Mouse (Mus musculus) heart, adult 2 months (tissue): ENCODE results near the gene Palm2. TPM values are rescaled to one million over a fixed set of nuclear protein-coding genes. Genes with fewer than 3 reads are reported as not detected.

Experiments used
- DNase-seq, 2 experiments: peaks; one replicate each; pipeline ENCODE4 v3.0.0; 2021
- H3K27ac ChIP-seq: fragments of 200-600 bp; 2 replicates; pipeline ENCODE4 v1.8.1; 2022
- H3K27me3 ChIP-seq: fragments of 200-500 bp; 2 replicates; pipeline ENCODE4 v1.6.1; 2012; ENCODE audit warnings: mild to moderate bottlenecking, low read length, inconsistent platforms, mixed read lengths; ENCODE audit not compliant: control insufficient read depth, insufficient read depth
- H3K36me3 ChIP-seq: fragments of 200-500 bp; 2 replicates; pipeline ENCODE4 v1.6.1; 2012; ENCODE audit warnings: low read length, inconsistent platforms; ENCODE audit not compliant: control insufficient read depth, insufficient read depth
- H3K4me1 ChIP-seq: fragments of 200-500 bp; 2 replicates; pipeline ENCODE4 v1.6.1; 2011; ENCODE audit warnings: low read length; ENCODE audit not compliant: control insufficient read depth, insufficient read depth
- H3K4me3 ChIP-seq: fragments of 200-600 bp; 2 replicates; pipeline ENCODE4 v1.8.1; 2022
- H3K79me2 ChIP-seq: fragments of 200-500 bp; replicated peaks from 2 replicates; pipeline ENCODE4 v1.6.1; 2012; ENCODE audit warnings: mild to moderate bottlenecking, inconsistent platforms, low read length, moderate library complexity, mixed read lengths; ENCODE audit not compliant: control insufficient read depth, insufficient read depth
- H3K9ac ChIP-seq: fragments of 200-500 bp; 2 replicates; pipeline ENCODE4 v1.6.1; 2012; ENCODE audit warnings: low read depth, mild to moderate bottlenecking, control low read depth, inconsistent platforms, low read length, mixed read lengths
- CTCF ChIP-seq: fragments of 200-600 bp; IDR thresholded peaks from 2 replicates; pipeline ENCODE4 v1.8.1; 2022; ENCODE audit warnings: antibody characterized with exemption, mild to moderate bottlenecking, moderate library complexity
- EP300 ChIP-seq: fragments of 200-500 bp; IDR thresholded peaks from 2 replicates; pipeline ENCODE4 v1.6.1; 2011; ENCODE audit warnings: low read depth, low read length, control low read depth; ENCODE audit not compliant: insufficient read depth
- POLR2A ChIP-seq: fragments of 200-500 bp; IDR thresholded peaks from 2 replicates; pipeline ENCODE4 v1.6.1; 2011; ENCODE audit warnings: mild to moderate bottlenecking, low read depth, low read length, control low read depth; ENCODE audit not compliant: insufficient read depth
- WGBS: fragments of 180-500 bp; shearing (Covaris S2); methylation state at CpG from one replicate; pipeline ENCODE4 v1.1.7; 2018; 5-methylcytosine and 5-hydroxymethylcytosine counted together
- intact Hi-C: fragments of 180-260 bp; cut with DNase I; formaldehyde crosslinking; loops from one replicate; pipeline ENCODE4 v1.15.1; 2025
- polyA plus RNA-seq: library from polyadenylated mRNA; depleted of rRNA; stranded (reverse); fragments of >200 nt; gene quantifications from 2 replicates; pipeline ENCODE4 v1.2.3, GENCODE M21; 2012
- total RNA-seq, 2 experiments: library from RNA; stranded (reverse); gene quantifications; 2 replicates each; pipeline ENCODE4 v1.2.3; 2021

Palm2 gene
- total and polyA plus RNA-seq, 3 experiments, result 0.33 to 13.2 (median 9.9) TPM

GRCm38 (mm10) chr4:57575686-57576085, 141.6 kb downstream of the Palm2 start:
- 67% methylated on average over 5 of the region's 5 CpGs for WGBS

DNA sequence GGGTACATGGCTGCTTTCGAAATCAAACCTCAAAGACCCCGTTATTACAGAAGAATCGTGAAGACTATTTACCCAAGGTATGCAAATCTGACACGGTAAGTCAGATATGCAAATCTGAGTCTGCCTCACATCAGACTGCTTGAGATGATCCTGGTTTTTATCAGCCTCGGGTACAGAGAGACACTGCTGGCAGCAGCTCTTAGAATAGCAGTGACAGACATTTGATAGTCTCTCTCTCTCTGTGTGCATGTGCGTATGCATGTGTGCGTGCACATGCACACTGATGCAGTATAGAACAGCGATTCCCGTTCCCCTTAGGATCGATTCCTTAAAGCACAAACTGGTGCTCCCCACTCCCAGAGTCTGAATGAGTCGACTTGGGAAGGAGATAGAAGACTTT, 142.0 kb downstream of the Palm2 start:
- no peak for DNase-seq
- Histone ChIP-seq H3K27me3 (no peaks in the 10 kb centered on the region), H3K4me1 (peaks cover 16% of the 10 kb centered on the region), H3K9ac (no peak overlapping the region), H3K36me3 (peaks cover 4% of the 10 kb centered on the region), H3K4me3 (no peak overlapping the region), H3K79me2 (peaks cover 5% of the 10 kb centered on the region), H3K27ac (no peak overlapping the region; the same call in 1 of the 2 replicates)
- intact Hi-C loops, result no loop called here
- TF ChIP-seq POLR2A (no peak), EP300 (no peak), CTCF (no peak)
- 49% methylated on average over 11 of the region's 11 CpGs for WGBS

More at GRCm38 (mm10) chr4:57575686-57576085, 141.6 kb downstream of the Palm2 start:
- DNase-seq, result no peak
- H3K27me3 ChIP-seq, result no peaks in the 10 kb centered on the region
- peaks cover 4% of the 10 kb centered on the region for H3K36me3 ChIP-seq
- H3K9ac ChIP-seq, result no peak overlapping the region
- TF ChIP-seq POLR2A (no peak), CTCF (no peak), EP300 (no peak)
- H3K4me3 ChIP-seq, result no peak overlapping the region
- H3K79me2 ChIP-seq, result peaks cover 5% of the 10 kb centered on the region
- peaks cover 17% of the 10 kb centered on the region for H3K4me1 ChIP-seq
- H3K27ac ChIP-seq, result no peak overlapping the region; the same call in 1 of the 2 replicates
- intact Hi-C loops, result no loop called here

DNA sequence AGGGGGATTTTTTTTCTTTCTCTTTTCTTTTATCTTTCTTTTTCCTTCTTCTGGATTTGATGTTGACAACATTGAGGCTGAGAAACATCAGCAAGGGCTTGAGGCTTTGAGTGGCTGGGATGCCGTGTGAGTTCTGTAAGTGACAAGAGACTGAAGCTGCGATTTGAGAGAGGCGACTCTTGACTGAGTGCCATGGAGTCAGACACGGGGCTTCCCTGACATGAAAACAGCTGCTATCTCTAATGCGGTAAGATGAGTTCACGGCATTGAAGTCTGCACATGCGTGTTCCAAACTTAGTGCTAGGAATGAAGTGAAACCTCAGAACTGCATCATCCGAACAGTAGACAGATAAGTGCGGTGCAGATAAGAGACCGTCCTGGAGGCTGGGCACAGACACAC, 145.6 kb downstream of the Palm2 start:
- no peak for DNase-seq
- Histone ChIP-seq H3K27me3 (no peaks in the 10 kb centered on the region), H3K27ac (no peak overlapping the region), H3K9ac (no peak overlapping the region), H3K79me2 (peaks cover 2% of the 10 kb centered on the region), H3K4me3 (no peak overlapping the region), H3K4me1 (peaks cover 6% of the 10 kb centered on the region), H3K36me3 (no peaks in the 10 kb centered on the region; the same call in 1 of the 2 replicates)
- TF ChIP-seq CTCF (no peak), EP300 (no peak), POLR2A (no peak)
- 41% methylated on average over 10 of the region's 10 CpGs for WGBS
- intact Hi-C loops, result no loop called here

DNA sequence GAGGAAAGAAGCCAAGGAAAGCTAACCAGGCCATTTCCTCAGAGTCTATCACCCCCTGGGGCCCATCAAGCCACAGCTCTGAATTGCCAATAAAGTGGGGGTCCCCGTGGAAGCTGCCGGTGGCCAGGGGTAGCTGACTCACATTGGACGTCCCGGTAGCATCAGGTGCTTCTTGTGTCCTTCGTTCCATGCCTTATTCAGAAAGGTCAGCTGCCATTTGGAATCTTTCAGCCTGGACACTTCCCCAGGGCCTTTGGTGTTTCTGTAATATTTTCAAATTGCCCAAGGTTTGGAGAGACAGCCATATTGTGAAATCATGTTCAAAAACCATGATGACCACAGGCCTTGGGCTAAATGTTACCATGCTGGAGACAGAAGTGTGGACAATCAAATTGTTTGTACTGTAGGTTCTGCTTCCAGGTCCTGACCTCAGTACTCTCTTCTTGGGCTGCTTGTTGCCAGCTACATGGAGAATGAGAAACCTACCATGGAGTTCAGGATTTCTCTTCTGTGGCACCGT, 151.3 kb downstream of the Palm2 start:
- no peaks in the 10 kb centered on the region for H3K27me3 ChIP-seq
- WGBS, result 64% methylated on average over 6 of the region's 6 CpGs
- H3K9ac ChIP-seq, result no peak overlapping the region
- H3K79me2 ChIP-seq, result 0 out of 2 replicates have a peak, but pooled peaks cover 1% of the 10 kb centered on the region
- peak overlapping the region; percentile 22 for H3K27ac ChIP-seq
- intact Hi-C loops, result no loop called here
- no peak overlapping the region for H3K4me3 ChIP-seq
- peaks cover 18% of the 10 kb centered on the region for H3K4me1 ChIP-seq
- H3K36me3 ChIP-seq, result peaks cover 8% of the 10 kb centered on the region
- TF ChIP-seq POLR2A (no peak), EP300 (no peak), CTCF (no peak)
- no peak for DNase-seq

GRCm38 (mm10) chr4:57586933-57587658, 153.0 kb downstream of the Palm2 start:
- 15% methylated on average over 7 of the region's 7 CpGs for WGBS
- H3K4me3 ChIP-seq, result no peak overlapping the region
- H3K9ac ChIP-seq, result no peak overlapping the region
- H3K27me3 ChIP-seq, result no peaks in the 10 kb centered on the region
- 0 out of 2 replicates have a peak, but pooled peaks cover 1% of the 10 kb centered on the region for H3K79me2 ChIP-seq
- H3K4me1 ChIP-seq, result peaks cover 19% of the 10 kb centered on the region
- 0 out of 2 replicates have a peak, but pooled peaks have one; percentile 27 for TF ChIP-seq EP300
- no peak for TF ChIP-seq POLR2A
- peak overlapping the region; percentile 58 for H3K27ac ChIP-seq
- intact Hi-C loops, result no loop called here
- no peak for DNase-seq
- peaks cover 8% of the 10 kb centered on the region for H3K36me3 ChIP-seq

GRCm38 (mm10) chr4:57588356-57588755, 154.3 kb downstream of the Palm2 start:
- no peak overlapping the region for H3K4me3 ChIP-seq
- H3K79me2 ChIP-seq, result peaks cover 1% of the 10 kb centered on the region; the same call in 1 of the 2 replicates
- DNase-seq, result no peak
- H3K27me3 ChIP-seq, result no peaks in the 10 kb centered on the region
- no peak for TF ChIP-seq CTCF
- TF ChIP-seq POLR2A, result no peak
- TF ChIP-seq EP300, result no peak
- no peak overlapping the region for H3K9ac ChIP-seq
- intact Hi-C loops, result no loop called here
- WGBS, result 56% methylated on average over 1 of the region's 1 CpGs
- H3K36me3 ChIP-seq, result peaks cover 8% of the 10 kb centered on the region
- H3K27ac ChIP-seq, result peak overlapping the region; percentile 66
- peaks cover 22% of the 10 kb centered on the region for H3K4me1 ChIP-seq
